Mouse (Mus musculus) ovary, adult 18-20 months (tissue): ENCODE results near the gene Il10.

Experiments
- DNase-seq: peaks from one replicate; pipeline ENCODE4 v3.0.0; 2022; ENCODE audit warnings: low spot score, mixed read lengths

Il10 gene

GRCm38 (mm10) chr1:131019492-131020098 is at the start of gene Il10:
Gene Il10 (plus strand): TSS chr1:131019845.
- DNase-seq = no peak

- DNase-seq = no peak
These were observed 40.2 kb upstream of the Il10 start for GRCm38 (mm10) chr1:130979455-130979854.

- DNase-seq = no peak
These were observed 35.2 kb upstream of the Il10 start for GRCm38 (mm10) chr1:130984441-130984840.

- DNase-seq = no peak
These were observed 32.6 kb upstream of the Il10 start for GRCm38 (mm10) chr1:130987001-130987400.

GRCm38 (mm10) chr1:130987418-130987817 is 32.2 kb upstream of the Il10 start:
- no peak for DNase-seq

GRCm38 (mm10) chr1:130989331-130989730 is 30.3 kb upstream of the Il10 start:
- no peak for DNase-seq

- no peak for DNase-seq
These were observed 29.2 kb upstream of the Il10 start for GRCm38 (mm10) chr1:130990448-130990847.

GRCm38 (mm10) chr1:130993574-130994154 is 26.0 kb upstream of the Il10 start:
- DNase-seq = no peak

- DNase-seq = no peak
These were observed 24.1 kb upstream of the Il10 start for GRCm38 (mm10) chr1:130995515-130995914.

- DNase-seq = no peak
These were observed 23.3 kb upstream of the Il10 start for GRCm38 (mm10) chr1:130996356-130996755.

- DNase-seq = no peak
These were observed 22.2 kb upstream of the Il10 start for GRCm38 (mm10) chr1:130997441-130997840.

- no peak for DNase-seq
These were observed 21.3 kb upstream of the Il10 start for GRCm38 (mm10) chr1:130998321-130998720.

- no peak for DNase-seq
These were observed 19.9 kb upstream of the Il10 start for GRCm38 (mm10) chr1:130999708-131000107.

- no peak for DNase-seq
These were observed 19.3 kb upstream of the Il10 start for GRCm38 (mm10) chr1:131000296-131000695.

GRCm38 (mm10) chr1:131002561-131002960 is 17.1 kb upstream of the Il10 start:
- DNase-seq = no peak

GRCm38 (mm10) chr1:131003037-131003922 is 16.4 kb upstream of the Il10 start:
- DNase-seq = no peak

- DNase-seq = no peak
These were observed 13.6 kb upstream of the Il10 start for GRCm38 (mm10) chr1:131006069-131006468.

- DNase-seq = no peak
These were observed 9.2 kb upstream of the Il10 start for GRCm38 (mm10) chr1:131010201-131011153.

- no peak for DNase-seq
These were observed 7.2 kb upstream of the Il10 start for GRCm38 (mm10) chr1:131012494-131012893.

GRCm38 (mm10) chr1:131013926-131014325 is 5.7 kb upstream of the Il10 start:
- no peak for DNase-seq

GRCm38 (mm10) chr1:131015281-131015680 is 4.4 kb upstream of the Il10 start:
- no peak for DNase-seq

- no peak for DNase-seq
These were observed 3.8 kb upstream of the Il10 start for GRCm38 (mm10) chr1:131015879-131016278.
